Mouse (Mus musculus) heart, postnatal 0 days (tissue): Measurements from ENCODE around the gene Kptn.

Experiments
- CTCF ChIP-seq: IDR thresholded peaks from 2 replicates; pipeline ENCODE4 v1.5.1; 2016; ENCODE audit warnings: antibody characterized with exemption, control low read depth, low read depth
- EP300 ChIP-seq: IDR thresholded peaks from 2 replicates; pipeline ENCODE4 v1.6.1; 2016; ENCODE audit warnings: antibody characterized with exemption, low read depth

GRCm38 (mm10) chr7:16102686-16103226 lies 16.9 kb upstream of the Kptn start:
- TF ChIP-seq CTCF (no peak), EP300 (no peak)
